Mouse (Mus musculus) forebrain, embryonic 15.5 days (tissue): ENCODE measurements around the gene Irf4. TPM values are rescaled to one million over a fixed set of nuclear protein-coding genes. Genes with fewer than 3 reads are reported as not detected.

Source experiments
- ATAC-seq: fragments of 200-750 bp; cut with Nextera tagmentation; replicated peaks from 2 replicates; pipeline ENCODE4 v1.8.0; 2017; ENCODE audit warnings: mild to moderate bottlenecking, moderate TSS enrichment, moderate library complexity
- H3K27ac ChIP-seq: fragments of 300-500 bp; sonication (generic); replicated peaks from 2 replicates; pipeline ENCODE4 v1.5.1; 2015; ENCODE audit warnings: mild to moderate bottlenecking, inconsistent platforms
- H3K27me3 ChIP-seq: fragments of 300-500 bp; sonication (generic); 2 replicates; pipeline ENCODE4 v1.6.1; 2015; ENCODE audit warnings: inconsistent platforms
- H3K36me3 ChIP-seq: fragments of 300-500 bp; sonication (generic); 2 replicates; pipeline ENCODE4 v1.6.1; 2015; ENCODE audit warnings: mild to moderate bottlenecking, inconsistent platforms
- H3K4me1 ChIP-seq: fragments of 300-500 bp; sonication (generic); 2 replicates; pipeline ENCODE4 v1.6.1; 2015; ENCODE audit warnings: inconsistent platforms
- H3K4me2 ChIP-seq: fragments of 300-500 bp; sonication (generic); replicated peaks from 2 replicates; pipeline ENCODE4 v1.6.1; 2015; ENCODE audit warnings: mild to moderate bottlenecking, inconsistent platforms
- H3K4me3 ChIP-seq: fragments of 300-500 bp; sonication (generic); 2 replicates; pipeline ENCODE4 v1.5.1; 2015; ENCODE audit warnings: mild to moderate bottlenecking, inconsistent platforms
- H3K9ac ChIP-seq: fragments of 300-500 bp; sonication (generic); replicated peaks from 2 replicates; pipeline ENCODE4 v1.6.1; 2015; ENCODE audit warnings: mild to moderate bottlenecking, inconsistent platforms
- H3K9me3 ChIP-seq: fragments of 300-500 bp; sonication (generic); 2 replicates; pipeline ENCODE4 v1.6.1; 2016; ENCODE audit warnings: inconsistent platforms
- WGBS: fragments of 180-500 bp; shearing (Covaris S2); methylation state at CpG from one replicate; pipeline ENCODE4 v1.1.7; 2015; ENCODE audit warnings: mixed read lengths; 5-methylcytosine and 5-hydroxymethylcytosine counted together
- polyA plus RNA-seq: library from polyadenylated mRNA; unstranded; fragments of >200 nt; fragmentation: Nextera tagmentation; extraction: Ambion mirVana; gene quantifications from 2 replicates; pipeline ENCODE4 v1.2.1, GENCODE M21; 2015

The Irf4 gene
- polyA plus RNA-seq: 0.06 and 0.23 TPM in 2 replicates

DNA sequence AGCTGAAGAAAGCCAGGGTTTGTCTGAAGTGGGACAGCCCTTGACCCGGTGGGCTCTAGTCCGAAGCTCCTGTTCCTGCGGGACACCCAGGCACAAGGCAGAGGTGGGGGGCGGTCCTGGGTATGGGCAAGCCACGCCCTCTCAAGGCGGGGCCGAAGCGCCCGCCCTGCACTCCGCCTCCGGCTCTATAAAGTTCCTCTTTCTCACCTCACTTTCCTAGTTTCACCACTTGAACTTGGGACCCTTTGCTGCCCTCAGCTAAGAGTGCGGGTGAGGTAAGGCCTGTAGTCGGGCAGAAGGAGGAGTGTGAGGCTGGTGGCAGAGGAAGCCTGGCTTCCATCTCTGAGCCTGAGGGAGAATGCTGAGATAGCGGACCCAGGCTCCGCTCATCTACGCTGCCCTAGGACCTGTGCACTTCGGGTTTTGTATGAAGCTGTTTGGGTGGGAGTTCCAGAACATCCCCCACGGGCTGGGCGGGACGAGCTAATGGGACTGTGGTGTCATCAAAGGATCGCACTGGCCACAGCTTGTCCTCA lies at the start of gene Irf4:
Gene Irf4, plus strand, starts transcription at position 206 of the 536 bp plus-strand sequence.
- Histone ChIP-seq H3K27ac (no peak within 1 kb of the TSS), H3K9ac (no peak within 1 kb of the TSS), H3K4me3 (peak within 1 kb of the TSS; percentile 33), H3K36me3 (no peaks in the 10 kb centered on the region), H3K4me2 (peak within 1 kb of the TSS; percentile 49), H3K9me3 (no peaks in the 10 kb centered on the region), H3K4me1 (peaks cover 21% of the 10 kb centered on the region), H3K27me3 (peaks cover 56% of the 10 kb centered on the region)
- WGBS: under 1% methylated on average over 21 of the region's 21 CpGs
- ATAC-seq: peak; percentile 84

DNA sequence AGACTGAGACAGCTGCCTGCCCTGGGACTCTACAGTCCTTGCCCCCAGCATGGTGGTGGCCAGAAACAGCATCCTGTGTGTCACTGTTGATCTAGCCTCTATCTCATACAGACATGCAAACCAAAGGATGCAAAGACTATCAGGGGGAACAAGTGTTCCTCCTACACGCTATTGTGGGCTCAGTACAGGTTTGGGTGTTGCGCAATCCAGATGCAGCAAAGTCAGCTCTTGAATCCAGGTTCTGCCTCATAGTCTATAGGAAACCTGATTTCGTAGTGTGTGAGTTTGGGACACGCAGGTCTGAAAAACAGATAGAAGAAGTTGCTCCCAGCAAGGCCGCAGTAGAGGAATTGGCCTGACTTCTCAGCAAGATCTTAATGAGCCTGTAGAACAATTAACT lies 46.3 kb upstream of the Irf4 start:
- H3K9me3 ChIP-seq: no peaks in the 10 kb centered on the region
- WGBS: 94% methylated on average over 5 of the region's 5 CpGs
- H3K36me3 ChIP-seq: no peaks in the 10 kb centered on the region
- no peak overlapping the region for H3K4me3 ChIP-seq
- no peaks in the 10 kb centered on the region for H3K27me3 ChIP-seq
- no peak for ATAC-seq
- no peaks in the 10 kb centered on the region for H3K4me1 ChIP-seq
- no peak overlapping the region for H3K27ac ChIP-seq
- H3K4me2 ChIP-seq: no peak overlapping the region
- H3K9ac ChIP-seq: no peak overlapping the region

- H3K27ac ChIP-seq: no peak overlapping the region
- WGBS: 84% methylated on average over 8 of the region's 8 CpGs
- H3K27me3 ChIP-seq: no peaks in the 10 kb centered on the region
- H3K36me3 ChIP-seq: no peaks in the 10 kb centered on the region; the same call in 1 of the 2 replicates
- H3K9ac ChIP-seq: no peak overlapping the region
- H3K4me3 ChIP-seq: no peak overlapping the region
- no peak overlapping the region for H3K4me2 ChIP-seq
- H3K4me1 ChIP-seq: no peaks in the 10 kb centered on the region
- no peak for ATAC-seq
- H3K9me3 ChIP-seq: no peaks in the 10 kb centered on the region
Observed at GRCm38 (mm10) chr13:30704246-30705095, 44.6 kb upstream of the Irf4 start.

DNA sequence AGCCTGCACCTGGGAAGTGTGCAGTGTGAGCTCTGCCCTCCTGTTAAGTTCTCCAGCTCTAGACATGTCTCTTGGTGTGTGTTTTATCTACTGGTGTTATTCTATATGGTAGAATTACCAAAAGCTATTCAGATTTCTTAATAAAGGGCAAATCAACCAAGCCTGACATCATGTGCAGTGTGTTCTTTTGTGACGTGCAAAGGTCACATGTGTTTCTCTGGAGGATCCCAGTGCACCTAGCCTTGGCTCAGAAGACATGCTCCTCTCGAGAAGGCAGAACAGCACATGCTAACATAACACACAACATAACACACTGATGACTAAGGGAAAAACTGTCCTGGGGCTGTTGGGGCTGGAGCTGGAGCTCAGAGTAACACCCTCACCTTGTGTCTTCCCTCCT lies 38.0 kb upstream of the Irf4 start:
- no peak overlapping the region for H3K27ac ChIP-seq
- no peak overlapping the region for H3K4me2 ChIP-seq
- 82% methylated on average over 2 of the region's 2 CpGs for WGBS
- H3K36me3 ChIP-seq: no peaks in the 10 kb centered on the region; the same call in 1 of the 2 replicates
- H3K27me3 ChIP-seq: no peaks in the 10 kb centered on the region
- H3K9me3 ChIP-seq: no peaks in the 10 kb centered on the region
- ATAC-seq: no peak
- H3K9ac ChIP-seq: no peak overlapping the region
- no peaks in the 10 kb centered on the region for H3K4me1 ChIP-seq
- no peak overlapping the region for H3K4me3 ChIP-seq

- Histone ChIP-seq H3K4me2 (no peak overlapping the region), H3K4me1 (no peaks in the 10 kb centered on the region), H3K4me3 (no peak overlapping the region), H3K9ac (no peak overlapping the region), H3K36me3 (no peaks in the 10 kb centered on the region; the same call in 1 of the 2 replicates), H3K9me3 (no peaks in the 10 kb centered on the region), H3K27me3 (no peaks in the 10 kb centered on the region), H3K27ac (no peak overlapping the region)
- no peak for ATAC-seq
- 98% methylated on average over 3 of the region's 3 CpGs for WGBS
Observed at GRCm38 (mm10) chr13:30711711-30712110, 37.3 kb upstream of the Irf4 start.

GRCm38 (mm10) chr13:30712280-30712679 lies 36.7 kb upstream of the Irf4 start:
- 78% methylated on average over 6 of the region's 6 CpGs for WGBS
- Histone ChIP-seq H3K9me3 (no peaks in the 10 kb centered on the region), H3K4me2 (no peak overlapping the region), H3K27ac (no peak overlapping the region), H3K4me3 (no peak overlapping the region), H3K36me3 (no peaks in the 10 kb centered on the region; the same call in 1 of the 2 replicates), H3K4me1 (no peaks in the 10 kb centered on the region), H3K27me3 (no peaks in the 10 kb centered on the region), H3K9ac (no peak overlapping the region)
- ATAC-seq: no peak

DNA sequence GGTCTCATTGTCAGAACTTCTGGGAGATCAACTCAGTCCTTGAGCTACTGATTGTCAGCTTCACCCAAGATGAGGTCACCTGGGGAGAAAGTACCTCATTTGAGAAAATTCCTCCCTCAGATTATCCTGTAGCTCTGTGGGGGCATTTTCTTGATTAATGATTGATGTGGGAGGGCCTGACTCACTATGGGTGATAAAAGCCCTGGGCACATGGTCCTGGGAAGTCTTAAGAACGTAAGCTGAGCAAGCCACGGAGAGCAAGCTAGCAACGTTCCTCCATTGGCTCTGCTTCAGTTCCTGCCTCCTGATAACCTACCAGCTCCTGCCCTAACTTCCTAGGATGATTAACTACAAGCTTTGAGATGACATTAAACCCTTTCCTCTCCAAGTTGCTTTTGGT lies 35.4 kb upstream of the Irf4 start:
- Histone ChIP-seq H3K27me3 (no peaks in the 10 kb centered on the region), H3K9me3 (no peaks in the 10 kb centered on the region), H3K4me3 (no peak overlapping the region), H3K4me1 (no peaks in the 10 kb centered on the region), H3K4me2 (no peak overlapping the region), H3K36me3 (no peaks in the 10 kb centered on the region; the same call in 1 of the 2 replicates), H3K9ac (no peak overlapping the region), H3K27ac (no peak overlapping the region)
- 81% methylated on average over 3 of the region's 3 CpGs for WGBS
- ATAC-seq: no peak

GRCm38 (mm10) chr13:30714552-30714951 lies 34.5 kb upstream of the Irf4 start:
- Histone ChIP-seq H3K9me3 (no peaks in the 10 kb centered on the region), H3K4me3 (no peak overlapping the region), H3K36me3 (no peaks in the 10 kb centered on the region), H3K4me1 (no peaks in the 10 kb centered on the region), H3K4me2 (no peak overlapping the region), H3K27me3 (no peaks in the 10 kb centered on the region), H3K27ac (no peak overlapping the region), H3K9ac (no peak overlapping the region)
- WGBS: 94% methylated on average over 6 of the region's 6 CpGs
- no peak for ATAC-seq

DNA sequence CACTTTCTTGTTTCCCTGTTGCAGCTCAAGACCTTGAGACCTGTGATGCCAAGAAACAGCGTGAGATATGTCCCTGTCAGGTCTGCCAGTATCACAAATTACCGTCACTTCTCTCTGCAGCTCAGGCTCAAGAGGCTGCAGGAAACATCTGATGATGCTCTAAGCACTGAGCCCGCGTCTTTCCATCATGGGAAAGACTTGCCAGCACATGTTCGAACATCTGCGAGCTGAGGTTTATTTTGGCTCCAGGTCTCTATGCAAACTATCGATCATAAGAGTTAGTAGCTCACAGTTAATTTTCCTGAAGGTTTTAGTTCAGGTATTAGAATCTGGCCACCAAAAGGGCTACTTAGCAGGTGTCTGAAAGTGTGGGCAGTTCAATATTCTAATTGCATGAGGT lies 34.0 kb upstream of the Irf4 start:
- Histone ChIP-seq H3K9me3 (no peaks in the 10 kb centered on the region), H3K4me2 (no peak overlapping the region), H3K27me3 (no peaks in the 10 kb centered on the region), H3K9ac (no peak overlapping the region), H3K4me1 (no peaks in the 10 kb centered on the region), H3K36me3 (no peaks in the 10 kb centered on the region), H3K27ac (no peak overlapping the region), H3K4me3 (no peak overlapping the region)
- 93% methylated on average over 7 of the region's 7 CpGs for WGBS
- no peak for ATAC-seq

GRCm38 (mm10) chr13:30715573-30715972 lies 33.5 kb upstream of the Irf4 start:
- H3K36me3 ChIP-seq: no peaks in the 10 kb centered on the region
- WGBS: 89% methylated on average over 4 of the region's 4 CpGs

GRCm38 (mm10) chr13:30716611-30717010 lies 32.4 kb upstream of the Irf4 start:
- Histone ChIP-seq H3K4me3 (no peak overlapping the region), H3K27me3 (no peaks in the 10 kb centered on the region), H3K4me2 (no peak overlapping the region), H3K36me3 (no peaks in the 10 kb centered on the region), H3K27ac (no peak overlapping the region), H3K9ac (no peak overlapping the region), H3K9me3 (no peaks in the 10 kb centered on the region), H3K4me1 (no peaks in the 10 kb centered on the region)
- no peak for ATAC-seq
- WGBS: 81% methylated on average over 5 of the region's 5 CpGs

More at GRCm38 (mm10) chr13:30715573-30715972, 33.5 kb upstream of the Irf4 start:
- Histone ChIP-seq H3K27ac (no peak overlapping the region), H3K9me3 (no peaks in the 10 kb centered on the region), H3K4me1 (no peaks in the 10 kb centered on the region), H3K27me3 (no peaks in the 10 kb centered on the region), H3K9ac (no peak overlapping the region), H3K4me2 (no peak overlapping the region), H3K4me3 (no peak overlapping the region)
- ATAC-seq: no peak

DNA sequence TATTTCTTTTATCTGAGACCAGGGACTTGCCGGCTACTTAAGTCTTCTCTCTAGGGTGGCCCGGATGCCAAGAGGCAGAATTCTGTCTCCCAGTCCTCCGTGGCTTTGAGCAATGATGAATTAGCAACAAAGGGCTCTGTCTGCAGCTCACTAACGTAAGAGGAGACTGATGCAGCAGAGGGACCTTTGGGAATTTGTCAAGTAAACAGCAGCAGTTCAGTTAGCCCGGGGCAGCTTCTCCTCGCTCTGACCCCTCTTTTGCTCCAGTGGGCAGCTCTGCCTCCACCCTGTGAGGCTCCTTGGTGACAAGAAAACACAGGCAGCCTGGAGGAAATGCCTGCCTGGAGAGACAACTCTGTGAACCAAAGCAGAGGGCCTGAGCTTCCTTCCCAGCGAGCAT lies 26.4 kb upstream of the Irf4 start:
- no peak overlapping the region for H3K4me2 ChIP-seq
- 17% methylated on average over 7 of the region's 7 CpGs for WGBS
- H3K9ac ChIP-seq: no peak overlapping the region

More for the DNA sequence above, 26.4 kb upstream of the Irf4 start:
- Histone ChIP-seq H3K4me1 (peaks cover 10% of the 10 kb centered on the region), H3K27ac (no peak overlapping the region), H3K4me3 (no peak overlapping the region), H3K9me3 (no peaks in the 10 kb centered on the region), H3K36me3 (no peaks in the 10 kb centered on the region), H3K27me3 (no peaks in the 10 kb centered on the region)
- no peak for ATAC-seq
